ENCODE assay signal across 8 mouse cellular contexts in the genomic region with DNA sequence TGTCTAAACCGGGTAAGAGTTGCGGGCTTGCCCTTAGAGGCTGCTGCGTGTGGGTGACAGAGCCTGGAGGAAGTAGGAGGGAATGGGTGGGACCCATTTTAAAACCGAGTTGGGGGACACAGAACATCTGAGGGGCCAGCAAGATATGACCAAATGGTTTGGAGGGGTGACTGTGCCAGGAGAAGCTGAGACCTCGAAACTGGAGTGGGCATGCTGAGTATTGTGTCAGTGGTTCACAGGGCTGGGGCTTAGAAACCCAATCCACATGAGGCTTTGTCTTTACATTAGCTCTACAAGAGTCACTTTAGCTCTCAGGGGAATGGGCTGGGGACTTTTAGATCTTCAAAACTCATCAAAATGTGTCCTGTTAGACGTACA. TPM values are rescaled to one million over a fixed set of nuclear protein-coding genes. Genes with fewer than 3 reads are reported as not detected.
A peak's percentile ranks its signal among the peaks of the same experiment; 100 is the strongest.
DNase-seq lines count a peak whose midpoint lies in the region; ATAC-seq and TF ChIP-seq lines count a peak whose summit lies in the region.

No protein-coding gene starts in this region.

- peak overlapping the region; percentile 55 to 61 for H3K4me3 ChIP-seq in heart, embryonic 14.5 days (ENCODE audit: control insufficient read depth in 1 of 2, insufficient read depth in 1 of 2, low read depth in 1 of 2, low read length in 2 of 2)
- H3K4me3 ChIP-seq in ES-E14 (ENCODE audit: insufficient read depth in 1 of 2, low read depth in 1 of 2, low read length in 2 of 2, poor library complexity in 1 of 2, severe bottlenecking in 1 of 2): peak overlapping the region; percentile 67 to 90
- H3K4me3 ChIP-seq in forebrain, embryonic 15.5 days: peak overlapping the region; percentile 57
- H3K4me3 ChIP-seq in liver, postnatal 0 days (ENCODE audit: low read depth, low read length): peak overlapping the region; percentile 71

- in situ Hi-C loops in ES-E14 (cut with MboI; ENCODE audit: low sequenced_read_pairs in 2 of 2, unreplicated experiment in 2 of 2): no loop called here

- no peaks in the 10 kb centered on the region for H3K27me3 ChIP-seq in heart, embryonic 14.5 days (ENCODE audit: control insufficient read depth, insufficient read depth, low read length)
- H3K27me3 ChIP-seq in forebrain, embryonic 15.5 days: no peaks in the 10 kb centered on the region
- H3K27me3 ChIP-seq in liver, postnatal 0 days (ENCODE audit: insufficient read depth, low read length): no peaks in the 10 kb centered on the region

- intact Hi-C loops in heart, postnatal 36 days (cut with DNase I): no loop called here

- H3K27ac ChIP-seq in heart, embryonic 14.5 days (replicated peaks in 1 of 2; ENCODE audit: control insufficient read depth in 1 of 2, insufficient read depth in 1 of 2, low read depth in 2 of 2, low read length in 2 of 2): peak overlapping the region; percentile 14 to 65; a peak in 3 of 4 replicates
- H3K27ac ChIP-seq in ES-E14 (ENCODE audit: insufficient read depth, low read depth, low read length, poor library complexity, severe bottlenecking): no peak overlapping the region
- H3K27ac ChIP-seq in forebrain, embryonic 15.5 days (replicated peaks): peak overlapping the region; percentile 85
- H3K27ac ChIP-seq in liver, postnatal 0 days (ENCODE audit: low read depth): peak overlapping the region; percentile 58

- no peaks in the 10 kb centered on the region for H3K36me3 ChIP-seq in heart, embryonic 14.5 days (ENCODE audit: control insufficient read depth, insufficient read depth, low read length)
- H3K36me3 ChIP-seq in ES-E14 (ENCODE audit: control insufficient read depth, insufficient read depth, low read length, poor library complexity, severe bottlenecking): no peaks in the 10 kb centered on the region; the same call in 1 of the 2 replicates
- H3K36me3 ChIP-seq in forebrain, embryonic 15.5 days: no peaks in the 10 kb centered on the region
- H3K36me3 ChIP-seq in liver, postnatal 0 days (replicated peaks; ENCODE audit: insufficient read depth, low read length): no peaks in the 10 kb centered on the region

- peaks cover 2 to 5% of the 10 kb centered on the region in 2 experiments; a peak in 3 of 4 replicates for H3K4me1 ChIP-seq in heart, embryonic 14.5 days (ENCODE audit: control insufficient read depth in 2 of 2, insufficient read depth in 2 of 2, low read length in 2 of 2)
- H3K4me1 ChIP-seq in ES-E14 (ENCODE audit: control insufficient read depth in 2 of 2, insufficient read depth in 2 of 2, low read length in 2 of 2, poor library complexity in 1 of 2): no peaks in the 10 kb centered on the region
- peaks cover 10% of the 10 kb centered on the region; the same call in 1 of the 2 replicates for H3K4me1 ChIP-seq in forebrain, embryonic 15.5 days
- no peaks in the 10 kb centered on the region for H3K4me1 ChIP-seq in liver, postnatal 0 days (ENCODE audit: insufficient read depth)

- 0 out of 2 replicates have a peak, but pooled peaks have one; percentile 13 for ATAC-seq in heart, embryonic 14.5 days (ENCODE audit: insufficient number of reproducible peaks, insufficient read depth, low FRiP score, low read depth)
- no peak for ATAC-seq in forebrain, embryonic 15.5 days (replicated peaks)
- peak; percentile 5; the same call in 1 of the 2 replicates for ATAC-seq in liver, postnatal 0 days

- no peak for DNase-seq in heart, postnatal 36 days
- DNase-seq in ES-E14 (ENCODE audit: low read depth, low spot score): no peak
- no peak for DNase-seq in liver, postnatal 0 days
- no peak for DNase-seq in adrenal gland, postnatal 36 days
- no peak for DNase-seq in right cerebral cortex, adult 2 months (ENCODE audit: low spot score in 2 of 2)
- DNase-seq in kidney, adult 18-20 months: no peak

- H3K4me2 ChIP-seq in heart, embryonic 14.5 days (ENCODE audit: low read length): peak overlapping the region; percentile 66
- peak overlapping the region; percentile 50 for H3K4me2 ChIP-seq in forebrain, embryonic 15.5 days (replicated peaks)
- H3K4me2 ChIP-seq in liver, postnatal 0 days (ENCODE audit: low read depth, low read length): peak overlapping the region; percentile 66

- TF ChIP-seq EP300 in liver, postnatal 0 days (IDR thresholded peaks at IDR 0.05; ENCODE audit: low read depth): no peak

- H3K9me3 ChIP-seq in heart, embryonic 14.5 days (ENCODE audit: control insufficient read depth, low read length): no peaks in the 10 kb centered on the region
- H3K9me3 ChIP-seq in ES-E14 (ENCODE audit: control insufficient read depth, insufficient read depth, low read depth, low read length): no peaks in the 10 kb centered on the region
- no peaks in the 10 kb centered on the region for H3K9me3 ChIP-seq in forebrain, embryonic 15.5 days
- no peaks in the 10 kb centered on the region for H3K9me3 ChIP-seq in liver, postnatal 0 days (ENCODE audit: low read length)

- no peak for TF ChIP-seq CTCF in liver, postnatal 0 days (IDR thresholded peaks at IDR 0.05; ENCODE audit: low read depth)

- 22% methylated on average over 6 of the region's 6 CpGs for WGBS in heart, embryonic 14.5 days
- WGBS in forebrain, embryonic 15.5 days: 20% methylated on average over 6 of the region's 6 CpGs
- 14% methylated on average over 6 of the region's 6 CpGs for WGBS in liver, postnatal 0 days (ENCODE audit: insufficient replicate concordance)

- H3K9ac ChIP-seq in heart, embryonic 14.5 days (ENCODE audit: low read length): peak overlapping the region; percentile 69
- peak overlapping the region; percentile 84 for H3K9ac ChIP-seq in ES-E14 (ENCODE audit: insufficient read depth, low read depth, low read length, poor library complexity, severe bottlenecking)
- H3K9ac ChIP-seq in forebrain, embryonic 15.5 days (replicated peaks): peak overlapping the region; percentile 56
- peak overlapping the region; percentile 45 for H3K9ac ChIP-seq in liver, postnatal 0 days (replicated peaks)

TF ChIP-seq in ES-E14, 5 proteins besides CTCF, POLR2A, EP300 and RAD21:
- TF ChIP-seq MAFK (IDR thresholded peaks at IDR 0.05; ENCODE audit: insufficient read depth, low read depth, low read length) (no peak), ZNF384 (IDR thresholded peaks at IDR 0.05; ENCODE audit: low read depth, low read length) (no peak), CHD2 (IDR thresholded peaks at IDR 0.05; ENCODE audit: low read depth, low read length) (no peak), HCFC1 (IDR thresholded peaks at IDR 0.05; ENCODE audit: borderline replicate concordance, insufficient read depth, low read length) (no peak), ZC3H11A (IDR thresholded peaks at IDR 0.05; ENCODE audit: borderline replicate concordance, low read depth, low read length) (no peak)

RNA-seq across cellular contexts. Expression of a gene that starts 0.3 kb away (rescaled TPM):
- polyA plus RNA-seq in heart, embryonic 14.5 days (2014; fragmentation: Nextera tagmentation; extraction: Ambion mirVana): 15.5 and 16.5 TPM in 2 replicates
- 1 to 10 TPM; 4.1 to 5.1 TPM for total RNA-seq in heart, postnatal 36 days (2021)
- 14.4 and 15.9 TPM in 2 replicates for total RNA-seq in ES-E14 (2012; rRNA removed)
- polyA plus RNA-seq in forebrain, embryonic 15.5 days (2015; fragmentation: Nextera tagmentation; extraction: Ambion mirVana): 36.9 and 38.0 TPM in 2 replicates
- 10.8 and 11.5 TPM in 2 replicates for polyA plus RNA-seq in liver, postnatal 0 days (2015; fragmentation: Nextera tagmentation; extraction: Ambion mirVana)
- 10 to 100 TPM; 48.7 to 50.8 TPM for total RNA-seq in adrenal gland, postnatal 36 days (2021)

RNA-seq across cellular contexts. Expression of a gene that starts 0.5 kb away (rescaled TPM):
- 63.5 and 68.6 TPM in 2 replicates for polyA plus RNA-seq in heart, embryonic 14.5 days (2014; fragmentation: Nextera tagmentation; extraction: Ambion mirVana)
- 10 to 100 TPM; 29.2 to 29.6 TPM for total RNA-seq in heart, postnatal 36 days (2021)
- total RNA-seq in ES-E14 (2012; rRNA removed): 16.2 and 25.9 TPM in 2 replicates
- 76.5 and 76.8 TPM in 2 replicates for polyA plus RNA-seq in forebrain, embryonic 15.5 days (2015; fragmentation: Nextera tagmentation; extraction: Ambion mirVana)
- 25.9 and 26.1 TPM in 2 replicates for polyA plus RNA-seq in liver, postnatal 0 days (2015; fragmentation: Nextera tagmentation; extraction: Ambion mirVana)
- 10 to 100 TPM; 48.7 to 49.5 TPM for total RNA-seq in adrenal gland, postnatal 36 days (2021)
